ENCODE assay signal across 22 mouse cellular contexts in the genomic region with DNA sequence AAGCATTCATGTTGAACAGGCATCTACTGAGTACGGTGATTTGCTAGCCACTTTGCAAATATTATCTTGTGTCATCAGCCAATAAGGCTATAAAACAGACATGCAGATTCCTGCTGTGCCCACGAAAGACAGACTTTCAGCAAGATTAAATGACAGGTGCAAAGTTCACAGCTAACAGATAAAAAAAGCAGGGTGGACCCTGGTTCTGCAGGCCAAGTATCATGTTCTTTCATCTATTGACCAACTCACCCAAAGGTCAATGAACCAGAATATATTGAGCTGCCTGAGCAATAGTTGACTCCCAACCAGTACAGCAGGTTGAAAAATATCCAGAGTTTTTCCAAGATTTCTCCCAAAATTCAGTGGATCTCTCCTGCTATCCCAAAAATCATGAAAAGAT.
A peak's percentile ranks its signal among the peaks of the same experiment; 100 is the strongest.
DNase-seq lines count a peak whose midpoint lies in the region; ATAC-seq and TF ChIP-seq lines count a peak whose summit lies in the region.
"Had no signal": no experiment of that assay in that cellular context is flagged by ENCODE, and none has a peak within 500 bp of the region (broad histone marks: within the 10 kb centered on the region; RNA-seq: fewer than 3 reads in every experiment).

No protein-coding gene starts in this region.

- H3K4me2 ChIP-seq in forebrain, embryonic 13.5 days: peak overlapping the region; percentile 3; the same call in 1 of the 2 replicates
- no peak overlapping the region for H3K4me2 ChIP-seq in forebrain, embryonic 16.5 days (ENCODE audit: low read length)
- H3K4me2 ChIP-seq in midbrain, postnatal 0 days (ENCODE audit: low read depth, low read length, poor library complexity, severe bottlenecking): no peak overlapping the region
- H3K4me2 ChIP-seq in intestine, embryonic 16.5 days (ENCODE audit: low read depth, low read length): no peak overlapping the region
- 0 out of 2 replicates have a peak overlapping the region, but pooled peaks have one; percentile 0 for H3K4me2 ChIP-seq in midbrain, embryonic 14.5 days (ENCODE audit: low read length)
- H3K4me2 ChIP-seq: embryonic facial prominence, embryonic 15.5 days; hindbrain, embryonic 14.5 days; lung, embryonic 15.5 days had no signal

- DNase-seq in midbrain, embryonic 10.5 days (ENCODE audit: low spot score): no peak
- DNase-seq in midbrain, postnatal 0 days (ENCODE audit: low spot score): no peak
- DNase-seq in midbrain, embryonic 14.5 days: no peak
- no peak for DNase-seq in spleen, adult 18-20 months
- DNase-seq: adrenal gland, postnatal 36 days; cerebellum, adult 9-10 months; gastrocnemius, postnatal 10 days; heart, postnatal 4 days; kidney, postnatal 36 days; layer of hippocampus, adult 9-11 months; lung, postnatal 36 days; right cerebral cortex, postnatal 14 days had no signal

- no peak for TF ChIP-seq CTCF in midbrain, postnatal 0 days (IDR thresholded peaks at IDR 0.05)

- H3K27ac ChIP-seq in forebrain, embryonic 13.5 days: no peak overlapping the region
- no peak overlapping the region for H3K27ac ChIP-seq in forebrain, embryonic 16.5 days (ENCODE audit: low read length)
- no peak overlapping the region for H3K27ac ChIP-seq in midbrain, embryonic 10.5 days (replicated peaks)
- H3K27ac ChIP-seq in midbrain, postnatal 0 days (ENCODE audit: low read depth, low read length): no peak overlapping the region
- no peak overlapping the region for H3K27ac ChIP-seq in intestine, embryonic 16.5 days (ENCODE audit: low read length)
- no peak overlapping the region for H3K27ac ChIP-seq in midbrain, embryonic 14.5 days (replicated peaks; ENCODE audit: low read depth, low read length)
- H3K27ac ChIP-seq: embryonic facial prominence, embryonic 15.5 days; heart, embryonic 10.5 days; hindbrain, embryonic 14.5 days; lung, embryonic 15.5 days had no signal

- H3K4me3 ChIP-seq in forebrain, embryonic 13.5 days: no peak overlapping the region
- no peak overlapping the region for H3K4me3 ChIP-seq in forebrain, embryonic 16.5 days (replicated peaks; ENCODE audit: low read length)
- 0 out of 2 replicates have a peak overlapping the region, but pooled peaks have one; percentile 1 for H3K4me3 ChIP-seq in midbrain, embryonic 10.5 days
- no peak overlapping the region for H3K4me3 ChIP-seq in midbrain, postnatal 0 days (ENCODE audit: low read depth, low read length)
- H3K4me3 ChIP-seq in intestine, embryonic 16.5 days (ENCODE audit: low read length): no peak overlapping the region
- no peak overlapping the region for H3K4me3 ChIP-seq in midbrain, embryonic 14.5 days (replicated peaks; ENCODE audit: low read depth, low read length)
- H3K4me3 ChIP-seq: embryonic facial prominence, embryonic 15.5 days; heart, embryonic 10.5 days; lung, embryonic 15.5 days; myocyte had no signal

- H3K36me3 ChIP-seq in forebrain, embryonic 13.5 days (ENCODE audit: poor library complexity, severe bottlenecking): no peaks in the 10 kb centered on the region
- no peaks in the 10 kb centered on the region for H3K36me3 ChIP-seq in forebrain, embryonic 16.5 days (ENCODE audit: control insufficient read depth, insufficient read depth)
- no peaks in the 10 kb centered on the region for H3K36me3 ChIP-seq in midbrain, embryonic 10.5 days
- no peaks in the 10 kb centered on the region for H3K36me3 ChIP-seq in midbrain, postnatal 0 days (ENCODE audit: insufficient read depth, low read length)
- no peaks in the 10 kb centered on the region for H3K36me3 ChIP-seq in intestine, embryonic 16.5 days (ENCODE audit: control insufficient read depth, insufficient read depth, low read length)
- H3K36me3 ChIP-seq in midbrain, embryonic 14.5 days (ENCODE audit: control insufficient read depth, insufficient read depth, low read length): no peaks in the 10 kb centered on the region
- H3K36me3 ChIP-seq: embryonic facial prominence, embryonic 15.5 days; heart, embryonic 10.5 days; lung, embryonic 15.5 days had no signal

- ATAC-seq in forebrain, embryonic 13.5 days: no peak; the same call in 1 of the 2 replicates
- ATAC-seq in forebrain, embryonic 16.5 days: no peak
- ATAC-seq in midbrain, postnatal 0 days (ENCODE audit: low FRiP score): no peak
- peak; percentile 96 for ATAC-seq in intestine, embryonic 16.5 days
- ATAC-seq in midbrain, embryonic 14.5 days (ENCODE audit: low FRiP score, low TSS enrichment): no peak
- ATAC-seq: inflammation-experienced regulatory T-cells, adult 6 months; Patski had no signal

- H3K9me3 ChIP-seq in forebrain, embryonic 13.5 days (replicated peaks): no peaks in the 10 kb centered on the region
- H3K9me3 ChIP-seq in forebrain, embryonic 16.5 days (ENCODE audit: control insufficient read depth, low read length): no peaks in the 10 kb centered on the region
- no peaks in the 10 kb centered on the region for H3K9me3 ChIP-seq in midbrain, embryonic 10.5 days (replicated peaks)
- no peaks in the 10 kb centered on the region for H3K9me3 ChIP-seq in midbrain, postnatal 0 days (ENCODE audit: low read length)
- H3K9me3 ChIP-seq in intestine, embryonic 16.5 days (ENCODE audit: control insufficient read depth, low read length): no peaks in the 10 kb centered on the region
- H3K9me3 ChIP-seq in midbrain, embryonic 14.5 days (ENCODE audit: control insufficient read depth, low read length): no peaks in the 10 kb centered on the region
- H3K9me3 ChIP-seq: embryonic facial prominence, embryonic 15.5 days; heart, embryonic 10.5 days; lung, embryonic 15.5 days had no signal

- peaks cover 5% of the 10 kb centered on the region for H3K27me3 ChIP-seq in forebrain, embryonic 13.5 days
- H3K27me3 ChIP-seq in forebrain, embryonic 16.5 days (replicated peaks; ENCODE audit: control insufficient read depth, insufficient read depth, low read length): peaks cover 3% of the 10 kb centered on the region; the same call in 1 of the 2 replicates
- peaks cover 50% of the 10 kb centered on the region for H3K27me3 ChIP-seq in midbrain, embryonic 10.5 days (ENCODE audit: low read depth, poor library complexity, severe bottlenecking)
- no peaks in the 10 kb centered on the region for H3K27me3 ChIP-seq in midbrain, postnatal 0 days (ENCODE audit: insufficient read depth, low read length)
- no peaks in the 10 kb centered on the region for H3K27me3 ChIP-seq in intestine, embryonic 16.5 days (replicated peaks; ENCODE audit: control insufficient read depth, insufficient read depth, low read length)
- no peaks in the 10 kb centered on the region for H3K27me3 ChIP-seq in midbrain, embryonic 14.5 days (ENCODE audit: control insufficient read depth, insufficient read depth, low read length)
- H3K27me3 ChIP-seq: embryonic facial prominence, embryonic 15.5 days; lung, embryonic 15.5 days had no signal

- 13% methylated on average over 2 of the region's 2 CpGs for WGBS in forebrain, embryonic 13.5 days
- 15% methylated on average over 2 of the region's 2 CpGs for WGBS in forebrain, embryonic 16.5 days
- 16% methylated on average over 2 of the region's 2 CpGs for WGBS in midbrain, embryonic 10.5 days
- 28% methylated on average over 2 of the region's 2 CpGs for WGBS in midbrain, postnatal 0 days
- 39% methylated on average over 2 of the region's 2 CpGs for WGBS in intestine, embryonic 16.5 days
- WGBS in midbrain, embryonic 14.5 days: 3% methylated on average over 2 of the region's 2 CpGs

- no peak overlapping the region for H3K9ac ChIP-seq in forebrain, embryonic 13.5 days
- no peak overlapping the region for H3K9ac ChIP-seq in forebrain, embryonic 16.5 days (replicated peaks; ENCODE audit: low read depth, low read length)
- no peak overlapping the region for H3K9ac ChIP-seq in midbrain, postnatal 0 days (replicated peaks; ENCODE audit: low read length, poor library complexity, severe bottlenecking)
- no peak overlapping the region for H3K9ac ChIP-seq in intestine, embryonic 16.5 days (ENCODE audit: low read depth, low read length)
- no peak overlapping the region for H3K9ac ChIP-seq in midbrain, embryonic 14.5 days (replicated peaks; ENCODE audit: low read length)
- H3K9ac ChIP-seq: embryonic facial prominence, embryonic 15.5 days; hindbrain, embryonic 14.5 days; lung, embryonic 15.5 days had no signal

- H3K4me1 ChIP-seq in forebrain, embryonic 13.5 days: peaks cover 14% of the 10 kb centered on the region
- peaks cover 6% of the 10 kb centered on the region for H3K4me1 ChIP-seq in forebrain, embryonic 16.5 days (replicated peaks; ENCODE audit: control insufficient read depth, insufficient read depth, low read length)
- H3K4me1 ChIP-seq in midbrain, embryonic 10.5 days: peaks cover 36% of the 10 kb centered on the region
- peaks cover 3% of the 10 kb centered on the region; the same call in 1 of the 2 replicates for H3K4me1 ChIP-seq in midbrain, postnatal 0 days (ENCODE audit: insufficient read depth, low read length)
- H3K4me1 ChIP-seq in intestine, embryonic 16.5 days (ENCODE audit: control insufficient read depth, insufficient read depth, low read length): 0 out of 2 replicates have a peak, but pooled peaks cover 4% of the 10 kb centered on the region
- peaks cover 14% of the 10 kb centered on the region for H3K4me1 ChIP-seq in midbrain, embryonic 14.5 days (ENCODE audit: control insufficient read depth, insufficient read depth, low read length)
- H3K4me1 ChIP-seq: embryonic facial prominence, embryonic 15.5 days; heart, embryonic 10.5 days; lung, embryonic 15.5 days had no signal

Comparison
In these comparisons a context has a peak if more than half of its experiments do, and no peak if none do; other contexts are left out.
1. H3K4me2 ChIP-seq: peak in forebrain, embryonic 13.5 days (single experiment) and midbrain, embryonic 14.5 days (single experiment); none in forebrain, embryonic 16.5 days (single experiment), midbrain, postnatal 0 days (single experiment) and intestine, embryonic 16.5 days (single experiment).